ENCODE assay signal across 8 mouse cellular contexts in the genomic region with DNA sequence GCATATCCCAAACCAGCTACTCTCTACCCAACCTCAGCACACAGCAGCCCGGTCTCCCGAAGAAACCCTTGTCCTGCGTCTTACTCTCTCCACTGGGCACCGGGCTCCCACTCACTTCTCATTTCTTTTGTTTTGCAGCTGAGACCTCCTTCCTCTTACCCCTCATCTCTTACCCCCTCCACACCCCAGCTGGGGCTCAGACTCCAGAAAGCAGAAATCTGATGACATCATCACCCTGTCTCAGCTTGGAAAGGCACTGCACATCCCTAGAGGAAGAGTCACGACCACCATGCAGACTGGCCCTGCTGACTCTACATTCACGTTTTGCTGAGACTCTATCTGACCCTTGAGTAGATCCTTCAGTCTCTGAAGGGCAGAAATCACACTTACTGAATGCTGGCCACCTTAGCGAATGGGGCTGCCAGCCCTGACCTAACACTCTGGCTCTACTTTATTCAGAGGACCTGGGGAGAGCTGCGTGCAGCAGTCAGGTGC. TPM values are rescaled to one million over a fixed set of nuclear protein-coding genes. Genes with fewer than 3 reads are reported as not detected.
DNase-seq lines count a peak whose midpoint lies in the region; ATAC-seq and TF ChIP-seq lines count a peak whose summit lies in the region.

No protein-coding gene starts in this region.

- H3K27me3 ChIP-seq in cerebellum, adult 2 months (ENCODE audit: control insufficient read depth, insufficient read depth, low read length) = no peaks in the 10 kb centered on the region
- peaks cover 29% of the 10 kb centered on the region for H3K27me3 ChIP-seq in forebrain, embryonic 10.5 days (ENCODE audit: poor library complexity, severe bottlenecking)
- no peaks in the 10 kb centered on the region for H3K27me3 ChIP-seq in limb, embryonic 14.5 days (ENCODE audit: control insufficient read depth, insufficient read depth, low read length)

- no peak for DNase-seq in cerebellum, adult 2 months
- DNase-seq in cerebellum, adult 8-10 months = no peak
- peak; percentile 43 for DNase-seq in 3T3-L1 (ENCODE audit: low read depth, low spot score)
- no peak for DNase-seq in forebrain, embryonic 10.5 days (ENCODE audit: extremely low spot score, low spot score)
- no peak for DNase-seq in limb, embryonic 14.5 days (ENCODE audit: low spot score)
- no peak for DNase-seq in urinary bladder, postnatal 10 days (ENCODE audit: low spot score)
- no peak for DNase-seq in Muller cell, postnatal 12 days (ENCODE audit: inconsistent ontology term)

- H3K9me3 ChIP-seq in forebrain, embryonic 10.5 days = no peaks in the 10 kb centered on the region
- H3K9me3 ChIP-seq in limb, embryonic 14.5 days (ENCODE audit: control insufficient read depth, low read length) = no peaks in the 10 kb centered on the region

- WGBS in cerebellum, adult 2 months = 29% methylated on average over 8 of the region's 8 CpGs
- 47% methylated on average over 8 of the region's 8 CpGs for WGBS in forebrain, embryonic 10.5 days
- whole genome bisulfite sequencing in limb, embryonic 14.5 days = 49% methylated on average over 8 of the region's 8 CpGs
- WGBS in olfactory bulb, adult 2 months = 15% methylated on average over 8 of the region's 8 CpGs

- no peak for TF ChIP-seq POLR2A in cerebellum, adult 2 months (IDR thresholded peaks at IDR 0.05; ENCODE audit: borderline replicate concordance, insufficient read depth, low read length)
- no peak for TF ChIP-seq POLR2A in limb, embryonic 14.5 days (IDR thresholded peaks at IDR 0.05; ENCODE audit: borderline replicate concordance, extremely low read depth, insufficient read depth, insufficient read length)
- no peak; the same call in 1 of the 2 replicates for TF ChIP-seq POLR2A in olfactory bulb, adult 2 months (IDR thresholded peaks at IDR 0.05; ENCODE audit: insufficient read depth, low read depth, low read length)

- H3K9ac ChIP-seq in limb, embryonic 14.5 days (ENCODE audit: low read depth, low read length, severe bottlenecking) = peak overlapping the region; percentile 77

- peaks cover 21% of the 10 kb centered on the region for H3K4me1 ChIP-seq in cerebellum, adult 2 months (ENCODE audit: control insufficient read depth, insufficient read depth, low read length)
- H3K4me1 ChIP-seq in forebrain, embryonic 10.5 days = peaks cover 44% of the 10 kb centered on the region
- H3K4me1 ChIP-seq in limb, embryonic 14.5 days (ENCODE audit: control insufficient read depth, insufficient read depth, low read length) = peaks cover 23% of the 10 kb centered on the region
- H3K4me1 ChIP-seq in olfactory bulb, adult 2 months (ENCODE audit: control insufficient read depth, insufficient read depth, low read length) = peaks cover 16% of the 10 kb centered on the region

- TF ChIP-seq CTCF in cerebellum, adult 2 months (IDR thresholded peaks at IDR 0.05; ENCODE audit: borderline replicate concordance, insufficient read depth, low read depth, low read length) = no peak
- TF ChIP-seq CTCF in olfactory bulb, adult 2 months (IDR thresholded peaks at IDR 0.05; ENCODE audit: insufficient read depth, low read depth, low read length) = no peak

- H3K4me2 ChIP-seq in limb, embryonic 14.5 days (replicated peaks; ENCODE audit: low read depth, low read length, severe bottlenecking) = peak overlapping the region; percentile 70

- ATAC-seq in limb, embryonic 14.5 days (ENCODE audit: low FRiP score, low read depth) = peak; percentile 9; the same call in 1 of the 2 replicates

- peak overlapping the region; percentile 72 for H3K27ac ChIP-seq in cerebellum, adult 2 months (ENCODE audit: insufficient read depth, low read length)
- H3K27ac ChIP-seq in forebrain, embryonic 10.5 days = peak overlapping the region; percentile 90
- peak overlapping the region; percentile 89; the same call in 1 of the 2 replicates for H3K27ac ChIP-seq in limb, embryonic 14.5 days (replicated peaks; ENCODE audit: low read depth, low read length)
- H3K27ac ChIP-seq in olfactory bulb, adult 2 months (ENCODE audit: insufficient read depth, low read depth, low read length) = peak overlapping the region; percentile 29

- peak overlapping the region; percentile 61 for H3K4me3 ChIP-seq in cerebellum, adult 2 months (replicated peaks; ENCODE audit: insufficient read depth, low read depth, low read length)
- peak overlapping the region; percentile 66 for H3K4me3 ChIP-seq in forebrain, embryonic 10.5 days
- peak overlapping the region; percentile 58 for H3K4me3 ChIP-seq in limb, embryonic 14.5 days (replicated peaks; ENCODE audit: low read length)
- peak overlapping the region; percentile 70 for H3K4me3 ChIP-seq in olfactory bulb, adult 2 months (ENCODE audit: insufficient read depth, low read depth, low read length)

- H3K36me3 ChIP-seq in forebrain, embryonic 10.5 days (replicated peaks) = peaks cover 51% of the 10 kb centered on the region
- H3K36me3 ChIP-seq in limb, embryonic 14.5 days (ENCODE audit: control insufficient read depth, insufficient read depth, low read length) = peaks cover 39% of the 10 kb centered on the region

RNA-seq across cellular contexts. Expression of a gene that starts 0.9 kb away (rescaled TPM):
- polyA plus RNA-seq in cerebellum, adult 2 months (2012; rRNA removed) = 7.9 and 9.3 TPM in 2 replicates
- 1.7 TPM in 2 replicates for polyA plus RNA-seq in forebrain, embryonic 10.5 days (2016; fragmentation: Nextera tagmentation; extraction: Ambion mirVana)
- 4.9 and 6.2 TPM in 2 replicates for polyA plus RNA-seq in limb, embryonic 14.5 days (2012; rRNA removed)
- polyA plus RNA-seq in limb, embryonic 14.5 days (2014; fragmentation: Nextera tagmentation; extraction: Ambion mirVana) = 3.1 and 4.1 TPM in 2 replicates
- not detected in 2 replicates for polyA plus RNA-seq in olfactory bulb, adult 2 months (2012; ENCODE audit: insufficient read depth, insufficient read length, low replicate concordance, missing spikeins)

RNA-seq across cellular contexts. Expression of a gene that starts 3.0 kb away (rescaled TPM):
- 4.1 TPM in 2 replicates for polyA plus RNA-seq in cerebellum, adult 2 months (2012; rRNA removed)
- 2.1 and 2.4 TPM in 2 replicates for polyA plus RNA-seq in forebrain, embryonic 10.5 days (2016; fragmentation: Nextera tagmentation; extraction: Ambion mirVana)
- 25.5 and 35.2 TPM in 2 replicates for polyA plus RNA-seq in limb, embryonic 14.5 days (2012; rRNA removed)
- polyA plus RNA-seq in limb, embryonic 14.5 days (2014; fragmentation: Nextera tagmentation; extraction: Ambion mirVana) = 25.1 and 28.5 TPM in 2 replicates
- polyA plus RNA-seq in olfactory bulb, adult 2 months (2012; ENCODE audit: insufficient read depth, insufficient read length, low replicate concordance, missing spikeins) = not detected in 2 replicates

RNA-seq across cellular contexts. Expression of a gene that starts 8.6 kb away (rescaled TPM):
- polyA plus RNA-seq in cerebellum, adult 2 months (2012; rRNA removed) = 61.9 and 66.2 TPM in 2 replicates
- 112 and 114 TPM in 2 replicates for polyA plus RNA-seq in forebrain, embryonic 10.5 days (2016; fragmentation: Nextera tagmentation; extraction: Ambion mirVana)
- 52.6 and 56.4 TPM in 2 replicates for polyA plus RNA-seq in limb, embryonic 14.5 days (2012; rRNA removed)
- 85.8 and 86.5 TPM in 2 replicates for polyA plus RNA-seq in limb, embryonic 14.5 days (2014; fragmentation: Nextera tagmentation; extraction: Ambion mirVana)
- polyA plus RNA-seq in olfactory bulb, adult 2 months (2012; ENCODE audit: insufficient read depth, insufficient read length, low replicate concordance, missing spikeins) = not detected in 2 replicates

RNA-seq across cellular contexts. Expression of a gene that starts 37.9 kb away (rescaled TPM):
- polyA plus RNA-seq in cerebellum, adult 2 months (2012; rRNA removed) = 81.1 and 83.0 TPM in 2 replicates
- polyA plus RNA-seq in forebrain, embryonic 10.5 days (2016; fragmentation: Nextera tagmentation; extraction: Ambion mirVana) = 63.5 and 67.7 TPM in 2 replicates
- polyA plus RNA-seq in limb, embryonic 14.5 days (2012; rRNA removed) = 77.7 and 82.6 TPM in 2 replicates
- 26.4 and 34.8 TPM in 2 replicates for polyA plus RNA-seq in limb, embryonic 14.5 days (2014; fragmentation: Nextera tagmentation; extraction: Ambion mirVana)
- 87.6 TPM in 1 of 2 replicates, not detected in the other for polyA plus RNA-seq in olfactory bulb, adult 2 months (2012; ENCODE audit: insufficient read depth, insufficient read length, low replicate concordance, missing spikeins)

RNA-seq across cellular contexts. Expression of a gene that starts 43.2 kb away (rescaled TPM):
- polyA plus RNA-seq in cerebellum, adult 2 months (2012; rRNA removed) = 509 and 539 TPM in 2 replicates
- polyA plus RNA-seq in forebrain, embryonic 10.5 days (2016; fragmentation: Nextera tagmentation; extraction: Ambion mirVana) = 71.0 and 73.6 TPM in 2 replicates
- 58.6 and 76.2 TPM in 2 replicates for polyA plus RNA-seq in limb, embryonic 14.5 days (2012; rRNA removed)
- 56.8 and 57.7 TPM in 2 replicates for polyA plus RNA-seq in limb, embryonic 14.5 days (2014; fragmentation: Nextera tagmentation; extraction: Ambion mirVana)
- 339 TPM in 1 of 2 replicates, not detected in the other for polyA plus RNA-seq in olfactory bulb, adult 2 months (2012; ENCODE audit: insufficient read depth, insufficient read length, low replicate concordance, missing spikeins)

Comparison
In these comparisons a context has a peak if more than half of its experiments do, and no peak if none do; other contexts are left out.
1. H3K27ac ChIP-seq: peak in every context shown above with its lines; median percentile 90 in forebrain, embryonic 10.5 days; 89 in limb, embryonic 14.5 days; 72 in cerebellum, adult 2 months; 29 in olfactory bulb, adult 2 months.